Mouse (Mus musculus): Measurements from ENCODE around the gene Nfib. TPM values are rescaled to one million over a fixed set of nuclear protein-coding genes. Genes with fewer than 3 reads are reported as not detected.

Nfib gene
- polyA plus RNA-seq, 1 experiment from 2014 or later: 58.4 TPM

DNA sequence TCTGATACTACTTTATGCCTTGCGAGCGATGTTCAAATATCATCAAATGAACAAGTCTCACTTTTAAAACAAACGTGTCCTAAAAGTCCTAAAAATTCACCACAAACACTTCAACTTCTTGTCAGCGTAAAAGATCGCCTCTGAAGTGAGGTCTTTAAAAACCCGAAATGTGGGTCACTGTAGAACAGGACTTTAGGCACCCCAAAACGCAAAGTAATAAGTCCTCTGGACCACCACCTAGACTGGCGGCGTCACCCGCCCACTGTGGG lies 201.6 kb downstream of the Nfib start:
- peak overlapping the region; percentile 99 for H3K27ac ChIP-seq (ENCODE audit: low read depth, low read length)
- DNase-seq (ENCODE audit: low spot score) (no peak), ATAC-seq (replicated peaks; ENCODE audit: low FRiP score) (no peak)
- H3K4me3 ChIP-seq (ENCODE audit: low read depth, low read length): peak overlapping the region; percentile 90
- peak overlapping the region; percentile 99 for H3K9ac ChIP-seq (ENCODE audit: low read length)
- H3K27me3 ChIP-seq (ENCODE audit: control insufficient read depth, insufficient read depth, low read length): no peaks in the 10 kb centered on the region
- H3K4me2 ChIP-seq (ENCODE audit: low read depth, low read length, severe bottlenecking): peak overlapping the region; percentile 96
- H3K36me3 ChIP-seq (ENCODE audit: control insufficient read depth, insufficient read depth, low read length): no peaks in the 10 kb centered on the region
- no peaks in the 10 kb centered on the region for H3K9me3 ChIP-seq (ENCODE audit: control insufficient read depth, low read length)
- H3K4me1 ChIP-seq (replicated peaks; ENCODE audit: control insufficient read depth, insufficient read depth, low read length): peaks cover 16% of the 10 kb centered on the region
- under 1% methylated on average over 10 of the region's 10 CpGs for WGBS

- Histone ChIP-seq H3K9ac (ENCODE audit: low read length) (peak overlapping the region; percentile 99), H3K36me3 (ENCODE audit: control insufficient read depth, insufficient read depth, low read length) (no peaks in the 10 kb centered on the region), H3K4me1 (replicated peaks; ENCODE audit: control insufficient read depth, insufficient read depth, low read length) (peaks cover 14% of the 10 kb centered on the region), H3K27ac (ENCODE audit: low read depth, low read length) (peak overlapping the region; percentile 99; the same call in 1 of the 2 replicates), H3K4me2 (ENCODE audit: low read depth, low read length, severe bottlenecking) (peak overlapping the region; percentile 96), H3K27me3 (ENCODE audit: control insufficient read depth, insufficient read depth, low read length) (no peaks in the 10 kb centered on the region), H3K9me3 (ENCODE audit: control insufficient read depth, low read length) (no peaks in the 10 kb centered on the region), H3K4me3 (ENCODE audit: low read depth, low read length) (peak overlapping the region; percentile 90)
- WGBS: 25% methylated on average over 8 of the region's 8 CpGs
- DNase-seq (ENCODE audit: low spot score) (no peak), ATAC-seq (replicated peaks; ENCODE audit: low FRiP score) (no peak)
Measured at GRCm38 (mm10) chr4:82503274-82504014, 202.1 kb downstream of the Nfib start.

DNA sequence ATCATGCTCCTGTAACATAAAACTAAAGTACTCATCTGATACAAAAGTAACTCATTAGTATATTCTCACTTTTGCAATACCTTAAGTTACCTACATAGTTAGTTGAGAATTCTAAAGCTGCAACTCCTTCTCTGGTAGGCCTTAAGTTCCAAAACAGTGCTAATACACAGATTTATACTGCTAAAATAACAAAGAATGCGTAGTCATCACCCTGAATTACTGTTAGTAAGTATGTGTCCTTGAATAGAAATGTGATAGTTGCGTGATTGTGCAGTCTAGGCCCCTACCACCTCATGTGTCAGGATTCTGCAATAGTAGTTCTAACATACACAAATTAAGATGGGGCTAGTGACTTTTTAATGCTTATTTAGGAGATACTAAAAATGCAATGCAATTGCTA lies 202.9 kb downstream of the Nfib start:
- H3K4me3 ChIP-seq (ENCODE audit: low read depth, low read length): peak overlapping the region; percentile 90
- H3K36me3 ChIP-seq (ENCODE audit: control insufficient read depth, insufficient read depth, low read length): peaks cover 3% of the 10 kb centered on the region; the same call in 1 of the 2 replicates
- no peak overlapping the region for H3K27ac ChIP-seq (ENCODE audit: low read depth, low read length)
- no peaks in the 10 kb centered on the region for H3K9me3 ChIP-seq (ENCODE audit: control insufficient read depth, low read length)
- ATAC-seq (replicated peaks; ENCODE audit: low FRiP score): no peak
- peak overlapping the region; percentile 63 for H3K4me2 ChIP-seq (ENCODE audit: low read depth, low read length, severe bottlenecking)
- H3K9ac ChIP-seq (ENCODE audit: low read length): peak overlapping the region; percentile 48; the same call in 1 of the 2 replicates
- H3K27me3 ChIP-seq (ENCODE audit: control insufficient read depth, insufficient read depth, low read length): no peaks in the 10 kb centered on the region
- peaks cover 6% of the 10 kb centered on the region for H3K4me1 ChIP-seq (replicated peaks; ENCODE audit: control insufficient read depth, insufficient read depth, low read length)
- WGBS: 64% methylated on average over 2 of the region's 2 CpGs
- no peak for DNase-seq (ENCODE audit: low spot score)

- H3K27ac ChIP-seq (ENCODE audit: low read depth, low read length): no peak overlapping the region
- peaks cover 6% of the 10 kb centered on the region; the same call in 1 of the 2 replicates for H3K36me3 ChIP-seq (ENCODE audit: control insufficient read depth, insufficient read depth, low read length)
- no peak for ATAC-seq (replicated peaks; ENCODE audit: low FRiP score)
- WGBS: 37% methylated on average over 5 of the region's 5 CpGs
- H3K9ac ChIP-seq (ENCODE audit: low read length): peak overlapping the region; percentile 41; the same call in 1 of the 2 replicates
- no peak for DNase-seq (ENCODE audit: low spot score)
- H3K4me2 ChIP-seq (ENCODE audit: low read depth, low read length, severe bottlenecking): peak overlapping the region; percentile 42
- H3K4me1 ChIP-seq (replicated peaks; ENCODE audit: control insufficient read depth, insufficient read depth, low read length): peaks cover 6% of the 10 kb centered on the region; the same call in 1 of the 2 replicates
- peak overlapping the region; percentile 90 for H3K4me3 ChIP-seq (ENCODE audit: low read depth, low read length)
- no peaks in the 10 kb centered on the region for H3K27me3 ChIP-seq (ENCODE audit: control insufficient read depth, insufficient read depth, low read length)
- H3K9me3 ChIP-seq (ENCODE audit: control insufficient read depth, low read length): no peaks in the 10 kb centered on the region
Measured at GRCm38 (mm10) chr4:82502012-82502411, 203.5 kb downstream of the Nfib start.

DNA sequence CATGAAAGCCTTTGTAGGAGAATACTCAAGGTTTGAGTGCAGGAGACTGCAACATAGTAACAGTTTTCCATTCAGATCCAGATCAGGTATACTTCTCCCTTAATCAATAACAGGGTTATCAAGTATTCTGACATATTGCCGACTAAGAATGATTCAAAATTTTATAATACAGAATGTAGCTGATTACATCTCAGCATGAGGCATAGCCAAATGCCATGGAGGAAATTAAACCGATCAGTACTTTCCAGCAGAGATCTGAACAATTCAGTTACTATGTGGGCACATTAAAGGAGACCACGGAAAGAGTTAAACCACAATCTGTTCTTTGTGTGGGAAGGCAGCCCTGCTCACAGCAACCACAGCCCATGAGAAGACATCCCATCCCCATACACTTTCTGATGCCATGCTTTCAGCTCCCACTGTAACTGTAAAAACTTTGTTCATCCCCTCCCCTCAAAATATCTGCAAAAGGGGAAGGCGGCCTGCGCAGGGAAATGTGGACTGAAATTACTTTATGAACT lies 204.9 kb downstream of the Nfib start:
- Histone ChIP-seq H3K4me3 (ENCODE audit: low read depth, low read length) (peak overlapping the region; percentile 9), H3K27ac (ENCODE audit: low read depth, low read length) (peak overlapping the region; percentile 20; the same call in 1 of the 2 replicates), H3K4me1 (replicated peaks; ENCODE audit: control insufficient read depth, insufficient read depth, low read length) (peaks cover 6% of the 10 kb centered on the region; the same call in 1 of the 2 replicates), H3K36me3 (ENCODE audit: control insufficient read depth, insufficient read depth, low read length) (peaks cover 8% of the 10 kb centered on the region; the same call in 1 of the 2 replicates), H3K4me2 (ENCODE audit: low read depth, low read length, severe bottlenecking) (peak overlapping the region; percentile 30), H3K9me3 (ENCODE audit: control insufficient read depth, low read length) (no peaks in the 10 kb centered on the region), H3K27me3 (ENCODE audit: control insufficient read depth, insufficient read depth, low read length) (no peaks in the 10 kb centered on the region), H3K9ac (ENCODE audit: low read length) (peak overlapping the region; percentile 18; the same call in 1 of the 2 replicates)
- ATAC-seq (replicated peaks; ENCODE audit: low FRiP score): no peak
- no peak for DNase-seq (ENCODE audit: low spot score)
- 59% methylated on average over 5 of the region's 5 CpGs for WGBS

- H3K4me3 ChIP-seq (ENCODE audit: low read depth, low read length): peak overlapping the region; percentile 9; the same call in 1 of the 2 replicates
- H3K4me1 ChIP-seq (replicated peaks; ENCODE audit: control insufficient read depth, insufficient read depth, low read length): peaks cover 6% of the 10 kb centered on the region; the same call in 1 of the 2 replicates
- ATAC-seq (replicated peaks; ENCODE audit: low FRiP score): no peak
- H3K36me3 ChIP-seq (ENCODE audit: control insufficient read depth, insufficient read depth, low read length): peaks cover 8% of the 10 kb centered on the region; the same call in 1 of the 2 replicates
- H3K27ac ChIP-seq (ENCODE audit: low read depth, low read length): peak overlapping the region; percentile 20; the same call in 1 of the 2 replicates
- H3K9me3 ChIP-seq (ENCODE audit: control insufficient read depth, low read length): no peaks in the 10 kb centered on the region
- WGBS: 60% methylated on average over 9 of the region's 9 CpGs
- H3K27me3 ChIP-seq (ENCODE audit: control insufficient read depth, insufficient read depth, low read length): no peaks in the 10 kb centered on the region
- H3K4me2 ChIP-seq (ENCODE audit: low read depth, low read length, severe bottlenecking): peak overlapping the region; percentile 30
- H3K9ac ChIP-seq (ENCODE audit: low read length): 0 out of 2 replicates have a peak overlapping the region, but pooled peaks have one; percentile 18
- no peak for DNase-seq (ENCODE audit: low spot score)
Measured at GRCm38 (mm10) chr4:82499725-82500577, 205.6 kb downstream of the Nfib start.

GRCm38 (mm10) chr4:82499238-82499637 lies 206.3 kb downstream of the Nfib start:
- no peaks in the 10 kb centered on the region for H3K27me3 ChIP-seq (ENCODE audit: control insufficient read depth, insufficient read depth, low read length)
- peaks cover 6% of the 10 kb centered on the region; the same call in 1 of the 2 replicates for H3K4me1 ChIP-seq (replicated peaks; ENCODE audit: control insufficient read depth, insufficient read depth, low read length)
- H3K9me3 ChIP-seq (ENCODE audit: control insufficient read depth, low read length): no peaks in the 10 kb centered on the region
- no peak overlapping the region for H3K9ac ChIP-seq (ENCODE audit: low read length)
- peaks cover 8% of the 10 kb centered on the region; the same call in 1 of the 2 replicates for H3K36me3 ChIP-seq (ENCODE audit: control insufficient read depth, insufficient read depth, low read length)
- no peak overlapping the region for H3K27ac ChIP-seq (ENCODE audit: low read depth, low read length)
- WGBS: 72% methylated on average over 5 of the region's 5 CpGs
- ATAC-seq (replicated peaks; ENCODE audit: low FRiP score) (no peak), DNase-seq (ENCODE audit: low spot score) (no peak)
- H3K4me2 ChIP-seq (ENCODE audit: low read depth, low read length, severe bottlenecking): no peak overlapping the region; the same call in 1 of the 2 replicates
- H3K4me3 ChIP-seq (ENCODE audit: low read depth, low read length): no peak overlapping the region
